In genomic region chr14:55760156-55760555, GRCm38 (mm10) we compare ENCODE assay signal across 9 mouse cellular contexts. TPM values are rescaled to one million over a fixed set of nuclear protein-coding genes. Genes with fewer than 3 reads are reported as not detected.
DNase-seq lines count a peak whose midpoint lies in the region; ATAC-seq lines count a peak whose summit lies in the region.
"Had no signal": no experiment of that assay in that cellular context is flagged by ENCODE, and none has a peak within 500 bp of the region (broad histone marks: within the 10 kb centered on the region; RNA-seq: fewer than 3 reads in every experiment).

No protein-coding gene starts in this region.

- 0 out of 2 replicates have a peak, but pooled peaks have one; percentile 19 for ATAC-seq in common myeloid progenitor, adult 5-6 weeks (replicated peaks; ENCODE audit: low read depth, poor library complexity, severe bottlenecking)

- DNase-seq in WW6 (ENCODE audit: low read depth, low spot score) = peak; percentile 58
- DNase-seq in gastrocnemius, adult 8-10 months (ENCODE audit: low spot score in 2 of 2) = peak; percentile 75 to 79
- peak; percentile 50 for DNase-seq in hindlimb bud, embryonic 11.5 days (ENCODE audit: extremely low spot score, low read depth, low spot score)
- DNase-seq in left cerebral cortex, adult 11 months (ENCODE audit: low spot score) = peak; percentile 66
- peak; percentile 86 for DNase-seq in lung, postnatal 25 days (ENCODE audit: low spot score)
- DNase-seq in retina, postnatal 7 days (ENCODE audit: low read depth, low spot score) = peak; percentile 60
- DNase-seq in thymus, postnatal 4 days = peak; percentile 92

RNA-seq across cellular contexts. Expression of gene Ltb4r2, which starts 1.1 kb away (rescaled TPM):
- 0.46 and 0.49 TPM in 2 replicates for total RNA-seq in common myeloid progenitor, adult 5-6 weeks (2017)
- total RNA-seq in gastrocnemius, adult 8-10 months (2022) = not detected

RNA-seq across cellular contexts. Expression of gene Cideb, which starts 1.9 kb away (rescaled TPM):
- total RNA-seq in common myeloid progenitor, adult 5-6 weeks (2017) = 0.14 and 1.1 TPM in 2 replicates
- not detected for total RNA-seq in gastrocnemius, adult 8-10 months (2022)
- total RNA-seq: megakaryocyte-erythroid progenitor cell, adult 5-6 weeks had no signal

RNA-seq across cellular contexts. Expression of gene Ltb4r1, which starts 5.6 kb away (rescaled TPM):
- 1.5 and 6.3 TPM in 2 replicates for total RNA-seq in common myeloid progenitor, adult 5-6 weeks (2017)
- total RNA-seq in gastrocnemius, adult 8-10 months (2022) = under 1 TPM in 1 of 4 experiments, not detected in 3; 0.27 TPM

RNA-seq across cellular contexts. Expression of gene Nop9, which starts 14.7 kb away (rescaled TPM):
- 21.4 and 22.7 TPM in 2 replicates for total RNA-seq in common myeloid progenitor, adult 5-6 weeks (2017)
- 10 to 100 TPM in 2 of 4 experiments, 1 to 10 TPM in 2; 9.4 to 14.8 (median 10.1) TPM for total RNA-seq in gastrocnemius, adult 8-10 months (2022)

RNA-seq across cellular contexts. Expression of gene Dhrs1, which starts 14.7 kb away (rescaled TPM):
- total RNA-seq in common myeloid progenitor, adult 5-6 weeks (2017) = 8.3 and 23.9 TPM in 2 replicates
- total RNA-seq in gastrocnemius, adult 8-10 months (2022) = 10 to 100 TPM; 26.4 to 37.6 (median 31.6) TPM

Comparison
In these comparisons a context has a peak if more than half of its experiments do, and no peak if none do; other contexts are left out.
1. Peak in every context shown above with its lines: DNase-seq and ATAC-seq.